ENCODE assay signal across 9 mouse cellular contexts in genomic region chr15:101198218-101198617, GRCm38 (mm10). TPM values are rescaled to one million over a fixed set of nuclear protein-coding genes. Genes with fewer than 3 reads are reported as not detected.
DNase-seq lines count a peak whose midpoint lies in the region; ATAC-seq and TF ChIP-seq lines count a peak whose summit lies in the region.
"Had no signal": no experiment of that assay in that cellular context is flagged by ENCODE, and none has a peak within 500 bp of the region (broad histone marks: within the 10 kb centered on the region; RNA-seq: fewer than 3 reads in every experiment).

No protein-coding gene starts in this region.

- no peaks in the 10 kb centered on the region for H3K27me3 ChIP-seq in intestine, embryonic 14.5 days (replicated peaks; ENCODE audit: control insufficient read depth, insufficient read depth, low read length)
- H3K27me3 ChIP-seq in limb, embryonic 11.5 days (ENCODE audit: control insufficient read depth, insufficient read depth, low read length), result no peaks in the 10 kb centered on the region
- no peaks in the 10 kb centered on the region for H3K27me3 ChIP-seq in midbrain, embryonic 13.5 days
- H3K27me3 ChIP-seq: limb, embryonic 12.5 days had no signal

- peak; percentile 95 for TF ChIP-seq CTCF in left cerebral cortex, adult 2 months (IDR thresholded peaks at IDR 0.05)

- H3K4me1 ChIP-seq in intestine, embryonic 14.5 days (replicated peaks; ENCODE audit: control insufficient read depth, insufficient read depth, low read length), result no peaks in the 10 kb centered on the region
- no peaks in the 10 kb centered on the region for H3K4me1 ChIP-seq in limb, embryonic 11.5 days (ENCODE audit: control insufficient read depth, insufficient read depth, low read length)
- H3K4me1 ChIP-seq in midbrain, embryonic 13.5 days (replicated peaks), result 0 out of 2 replicates have a peak, but pooled peaks cover 4% of the 10 kb centered on the region
- H3K4me1 ChIP-seq: limb, embryonic 12.5 days had no signal

- ATAC-seq in intestine, embryonic 14.5 days (replicated peaks; ENCODE audit: low FRiP score, low TSS enrichment, low read depth), result peak; percentile 77
- ATAC-seq in limb, embryonic 11.5 days (ENCODE audit: insufficient number of reproducible peaks, low FRiP score, low TSS enrichment, low read depth), result no peak
- peak; percentile 81 for ATAC-seq in midbrain, embryonic 13.5 days

- intact Hi-C loops in left cerebral cortex, adult 2 months (cut with DNase I), result loop anchor here (5.0 to 10.0 kb wide), 3 partner anchors 81 to 487 kb away; partner anchors contain the start of genes Ankrd33 and Krt6b
- intact Hi-C loops in left cerebral cortex, postnatal 36 days (cut with DNase I), result no loop called here

- 17% methylated on average over 3 of the region's 3 CpGs for WGBS in intestine, embryonic 14.5 days
- 24% methylated on average over 3 of the region's 3 CpGs for WGBS in limb, embryonic 11.5 days
- 27% methylated on average over 3 of the region's 3 CpGs for WGBS in midbrain, embryonic 13.5 days

- no peak overlapping the region for H3K4me3 ChIP-seq in left cerebral cortex, adult 2 months
- H3K4me3 ChIP-seq in intestine, embryonic 14.5 days (ENCODE audit: low read depth, low read length), result no peak overlapping the region
- no peak overlapping the region for H3K4me3 ChIP-seq in limb, embryonic 11.5 days (ENCODE audit: low read depth, low read length)
- no peak overlapping the region for H3K4me3 ChIP-seq in midbrain, embryonic 13.5 days (replicated peaks)
- H3K4me3 ChIP-seq: limb, embryonic 12.5 days had no signal

- peaks cover 5% of the 10 kb centered on the region; the same call in 1 of the 2 replicates for H3K9me3 ChIP-seq in intestine, embryonic 14.5 days (ENCODE audit: control insufficient read depth, low read length)
- no peaks in the 10 kb centered on the region for H3K9me3 ChIP-seq in limb, embryonic 11.5 days (ENCODE audit: control insufficient read depth, low read length)
- H3K9me3 ChIP-seq in midbrain, embryonic 13.5 days, result 0 out of 2 replicates have a peak, but pooled peaks cover 6% of the 10 kb centered on the region

- H3K4me2 ChIP-seq in intestine, embryonic 14.5 days (ENCODE audit: low read length), result no peak overlapping the region
- no peak overlapping the region for H3K4me2 ChIP-seq in limb, embryonic 11.5 days (ENCODE audit: low read depth, severe bottlenecking)
- no peak overlapping the region for H3K4me2 ChIP-seq in midbrain, embryonic 13.5 days (replicated peaks)
- H3K4me2 ChIP-seq: limb, embryonic 12.5 days had no signal

- peaks cover 88% of the 10 kb centered on the region for H3K36me3 ChIP-seq in intestine, embryonic 14.5 days (ENCODE audit: control insufficient read depth, insufficient read depth, low read length)
- peaks cover 43% of the 10 kb centered on the region for H3K36me3 ChIP-seq in limb, embryonic 11.5 days (ENCODE audit: control insufficient read depth, insufficient read depth, low read length)
- H3K36me3 ChIP-seq in midbrain, embryonic 13.5 days, result peaks cover 87% of the 10 kb centered on the region

- peak; percentile 55 to 65 for DNase-seq in left cerebral cortex, adult 2 months (ENCODE audit: extremely low spot score in 1 of 2, low spot score in 2 of 2)
- no peak for DNase-seq in left cerebral cortex, postnatal 36 days (ENCODE audit: low spot score in 2 of 2)
- DNase-seq in cerebellum, postnatal 10 days, result peak; percentile 76 to 80
- peak; percentile 78 for DNase-seq in gastrocnemius, adult 18-20 months (ENCODE audit: low spot score)
- no peak for DNase-seq in intestine, embryonic 14.5 days (ENCODE audit: low spot score)
- peak; percentile 74 for DNase-seq in limb, embryonic 11.5 days (ENCODE audit: low spot score)
- DNase-seq in spleen, postnatal 10 days (ENCODE audit: low spot score in 2 of 2), result peak; percentile 39 to 74

- no peak overlapping the region for H3K9ac ChIP-seq in intestine, embryonic 14.5 days (ENCODE audit: low read length)
- no peak overlapping the region for H3K9ac ChIP-seq in limb, embryonic 11.5 days (ENCODE audit: low read length)
- H3K9ac ChIP-seq in midbrain, embryonic 13.5 days (replicated peaks), result no peak overlapping the region
- H3K9ac ChIP-seq: limb, embryonic 12.5 days had no signal

- no peak overlapping the region for H3K27ac ChIP-seq in left cerebral cortex, adult 2 months
- no peak overlapping the region for H3K27ac ChIP-seq in intestine, embryonic 14.5 days (ENCODE audit: low read depth)
- H3K27ac ChIP-seq in limb, embryonic 11.5 days (replicated peaks; ENCODE audit: low read depth, low read length), result no peak overlapping the region
- H3K27ac ChIP-seq in midbrain, embryonic 13.5 days, result no peak overlapping the region
- H3K27ac ChIP-seq: limb, embryonic 12.5 days had no signal

RNA-seq across cellular contexts. Expression of gene Acvr1b, which starts 24.4 kb away (rescaled TPM):
- total RNA-seq in left cerebral cortex, adult 2 months (2021), result 100 to 1,000 TPM; 102 to 114 TPM
- 100 to 1,000 TPM; 110 to 118 TPM for total RNA-seq in left cerebral cortex, postnatal 36 days (2021)
- total RNA-seq in gastrocnemius, adult 18-20 months (2021), result 10 to 100 TPM; 26.0 to 48.0 TPM
- 12.5 and 12.6 TPM in 2 replicates for polyA plus RNA-seq in intestine, embryonic 14.5 days (2014; fragmentation: Nextera tagmentation; extraction: Ambion mirVana)
- 8.0 and 9.4 TPM in 2 replicates for polyA plus RNA-seq in limb, embryonic 11.5 days (2014; fragmentation: Nextera tagmentation; extraction: Ambion mirVana)
- 18.2 and 19.2 TPM in 2 replicates for polyA plus RNA-seq in midbrain, embryonic 13.5 days (2015; fragmentation: Nextera tagmentation; extraction: Ambion mirVana)

RNA-seq across cellular contexts. Expression of gene Grasp, which starts 25.8 kb away (rescaled TPM):
- 100 to 1,000 TPM in 1 of 2 experiments, 10 to 100 TPM in 1; 89.7 to 107 TPM for total RNA-seq in left cerebral cortex, adult 2 months (2021)
- 10 to 100 TPM; 76.3 to 89.5 TPM for total RNA-seq in left cerebral cortex, postnatal 36 days (2021)
- 1 to 10 TPM; 4.4 to 5.1 TPM for total RNA-seq in gastrocnemius, adult 18-20 months (2021)
- polyA plus RNA-seq in intestine, embryonic 14.5 days (2014; fragmentation: Nextera tagmentation; extraction: Ambion mirVana), result 3.5 and 4.2 TPM in 2 replicates
- polyA plus RNA-seq in limb, embryonic 11.5 days (2014; fragmentation: Nextera tagmentation; extraction: Ambion mirVana), result 6.7 and 7.7 TPM in 2 replicates
- 1.7 and 2.4 TPM in 2 replicates for polyA plus RNA-seq in midbrain, embryonic 13.5 days (2015; fragmentation: Nextera tagmentation; extraction: Ambion mirVana)

RNA-seq across cellular contexts. Expression of gene Nr4a1, which starts 55.9 kb away (rescaled TPM):
- 100 to 1,000 TPM; 155 to 210 TPM for total RNA-seq in left cerebral cortex, adult 2 months (2021)
- 100 to 1,000 TPM in 1 of 2 experiments, 10 to 100 TPM in 1; 60.5 to 156 TPM for total RNA-seq in left cerebral cortex, postnatal 36 days (2021)
- 100 to 1,000 TPM; 206 to 234 TPM for total RNA-seq in gastrocnemius, adult 18-20 months (2021)
- polyA plus RNA-seq in intestine, embryonic 14.5 days (2014; fragmentation: Nextera tagmentation; extraction: Ambion mirVana), result 6.4 and 6.9 TPM in 2 replicates
- polyA plus RNA-seq in limb, embryonic 11.5 days (2014; fragmentation: Nextera tagmentation; extraction: Ambion mirVana), result 3.5 and 4.0 TPM in 2 replicates
- 2.8 and 3.1 TPM in 2 replicates for polyA plus RNA-seq in midbrain, embryonic 13.5 days (2015; fragmentation: Nextera tagmentation; extraction: Ambion mirVana)

Comparison
In these comparisons a context has a peak if more than half of its experiments do, and no peak if none do; other contexts are left out.
1. DNase-seq: peak in left cerebral cortex, adult 2 months (2 of 2), cerebellum, postnatal 10 days (2 of 2), gastrocnemius, adult 18-20 months (single experiment), limb, embryonic 11.5 days (single experiment) and spleen, postnatal 10 days (2 of 2); none in left cerebral cortex, postnatal 36 days (0 of 2) and intestine, embryonic 14.5 days (single experiment).
2. RNA of gene Grasp, which starts 25.8 kb away (total RNA-seq): 89.7 to 107 TPM in left cerebral cortex, adult 2 months and 76.3 to 89.5 TPM in left cerebral cortex, postnatal 36 days; 4.4 to 5.1 TPM in gastrocnemius, adult 18-20 months; every median in the first group is over 10 times any median in the second.